Mouse (Mus musculus): ENCODE results near the gene Tmem107. TPM values are rescaled to one million over a fixed set of nuclear protein-coding genes. Genes with fewer than 3 reads are reported as not detected.

The Tmem107 gene
- polyA plus RNA-seq (2014; fragmentation: Nextera tagmentation; extraction: Ambion mirVana), result 40.8 and 43.5 TPM in 2 replicates

DNA sequence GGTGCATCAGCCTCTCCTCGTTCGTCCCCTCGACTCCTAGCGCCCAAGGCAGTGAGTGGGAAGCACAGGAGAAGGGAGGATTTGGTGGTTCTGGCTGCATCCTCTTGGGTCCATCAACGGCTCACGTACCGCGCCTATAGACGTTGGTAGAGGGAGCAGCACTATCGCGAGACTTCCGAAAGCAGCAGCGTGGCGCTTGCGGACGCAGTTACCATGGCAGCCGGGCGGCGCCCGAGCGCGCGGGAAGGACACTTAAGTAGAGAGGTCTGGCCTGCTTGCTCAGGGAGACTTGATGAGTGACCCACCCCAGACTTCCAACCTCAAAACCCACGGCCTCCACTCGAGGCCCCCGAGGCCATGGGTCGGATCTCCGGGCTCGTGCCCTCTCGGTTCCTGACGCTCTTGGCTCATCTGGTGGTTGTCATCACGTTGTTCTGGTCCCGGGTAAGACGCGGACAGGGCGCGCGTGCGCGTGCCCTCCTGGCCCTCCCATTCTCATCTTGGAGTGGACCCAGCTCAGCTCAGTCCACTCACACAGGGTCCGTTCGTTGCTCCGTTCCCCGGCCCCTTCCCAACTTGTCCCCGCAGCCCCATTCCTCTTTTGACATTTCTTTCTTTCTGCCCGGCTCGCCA is at the start of gene Tmem107:
Gene Tmem107, plus strand, starts transcription at position 217 of the 633 bp plus-strand sequence.
- Histone ChIP-seq H3K27me3 (ENCODE audit: control insufficient read depth, insufficient read depth, low read length) (no peaks in the 10 kb centered on the region), H3K4me1 (ENCODE audit: control insufficient read depth, insufficient read depth, low read length) (peaks cover 11% of the 10 kb centered on the region), H3K27ac (ENCODE audit: low read depth, low read length) (peak within 1 kb of the TSS; percentile 64), H3K9ac (ENCODE audit: low read length) (peak within 1 kb of the TSS; percentile 85), H3K36me3 (ENCODE audit: control insufficient read depth, insufficient read depth, low read length) (no peaks in the 10 kb centered on the region), H3K4me3 (ENCODE audit: low read depth, low read length) (peak within 1 kb of the TSS; percentile 47), H3K9me3 (ENCODE audit: control insufficient read depth, low read length) (no peaks in the 10 kb centered on the region), H3K4me2 (ENCODE audit: low read depth) (peak within 1 kb of the TSS; percentile 75)
- DNase-seq (ENCODE audit: low spot score), result peak; percentile 96
- WGBS, result under 1% methylated on average over 47 of the region's 47 CpGs
- ATAC-seq (ENCODE audit: insufficient read depth, low FRiP score, low TSS enrichment), result peak; percentile 74

DNA sequence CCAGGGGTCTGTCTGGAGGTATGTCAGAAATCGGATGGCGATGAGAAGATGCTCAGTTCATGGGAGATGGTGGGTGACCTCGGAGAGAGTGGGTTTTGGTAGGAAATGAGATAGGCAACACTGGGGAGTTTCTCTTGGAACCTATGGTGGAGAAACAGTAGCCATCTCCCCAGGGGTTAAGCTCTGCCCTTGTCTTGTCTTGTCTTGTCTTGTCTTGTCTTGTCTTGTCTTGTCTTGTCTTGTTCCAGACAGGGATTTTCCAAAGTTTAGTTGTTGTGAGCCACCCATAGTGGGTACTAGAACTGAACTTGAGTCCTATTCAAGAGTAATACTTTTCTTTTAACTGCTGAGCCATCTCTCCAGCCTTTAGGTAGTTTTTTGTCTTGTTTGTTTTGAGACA is 44.0 kb upstream of the Tmem107 start:
- no peak overlapping the region for H3K9ac ChIP-seq (ENCODE audit: low read length)
- DNase-seq (ENCODE audit: low spot score), result no peak
- ATAC-seq (ENCODE audit: insufficient read depth, low FRiP score, low TSS enrichment), result no peak
- H3K27ac ChIP-seq (ENCODE audit: low read depth, low read length), result no peak overlapping the region
- H3K27me3 ChIP-seq (ENCODE audit: control insufficient read depth, insufficient read depth, low read length), result no peaks in the 10 kb centered on the region
- no peak overlapping the region for H3K4me2 ChIP-seq (ENCODE audit: low read depth)
- H3K4me3 ChIP-seq (ENCODE audit: low read depth, low read length), result no peak overlapping the region
- WGBS, result 96% methylated on average over 3 of the region's 3 CpGs
- peaks cover 43% of the 10 kb centered on the region for H3K36me3 ChIP-seq (ENCODE audit: control insufficient read depth, insufficient read depth, low read length)
- H3K9me3 ChIP-seq (ENCODE audit: control insufficient read depth, low read length), result no peaks in the 10 kb centered on the region
- H3K4me1 ChIP-seq (ENCODE audit: control insufficient read depth, insufficient read depth, low read length), result no peaks in the 10 kb centered on the region

DNA sequence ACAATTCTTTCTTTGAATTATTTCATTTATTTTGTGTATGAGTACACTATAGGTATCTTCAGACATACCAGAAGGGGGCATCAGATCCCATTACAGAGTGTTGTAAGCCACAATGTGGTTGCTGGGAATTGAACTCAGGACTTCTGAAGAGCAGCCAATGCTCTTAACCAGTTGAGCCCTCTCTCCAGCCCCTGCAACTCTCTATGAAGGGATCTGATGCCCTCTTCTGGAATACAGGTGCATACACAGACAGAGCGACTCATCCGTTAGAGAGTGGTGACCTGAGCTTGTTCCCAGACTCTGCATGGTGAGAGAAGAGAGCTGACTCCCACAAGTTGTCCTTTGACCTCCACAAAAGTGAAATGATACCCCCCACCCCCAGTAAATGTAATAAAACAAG is 41.8 kb upstream of the Tmem107 start:
- Histone ChIP-seq H3K4me1 (ENCODE audit: control insufficient read depth, insufficient read depth, low read length) (no peaks in the 10 kb centered on the region), H3K4me2 (ENCODE audit: low read depth) (no peak overlapping the region), H3K9me3 (ENCODE audit: control insufficient read depth, low read length) (no peaks in the 10 kb centered on the region), H3K4me3 (ENCODE audit: low read depth, low read length) (no peak overlapping the region), H3K9ac (ENCODE audit: low read length) (no peak overlapping the region), H3K27ac (ENCODE audit: low read depth, low read length) (no peak overlapping the region), H3K36me3 (ENCODE audit: control insufficient read depth, insufficient read depth, low read length) (peaks cover 38% of the 10 kb centered on the region), H3K27me3 (ENCODE audit: control insufficient read depth, insufficient read depth, low read length) (no peaks in the 10 kb centered on the region)
- ATAC-seq (ENCODE audit: insufficient read depth, low FRiP score, low TSS enrichment) (no peak), DNase-seq (ENCODE audit: low spot score) (no peak)
- WGBS, result 62% methylated on average over 2 of the region's 2 CpGs

DNA sequence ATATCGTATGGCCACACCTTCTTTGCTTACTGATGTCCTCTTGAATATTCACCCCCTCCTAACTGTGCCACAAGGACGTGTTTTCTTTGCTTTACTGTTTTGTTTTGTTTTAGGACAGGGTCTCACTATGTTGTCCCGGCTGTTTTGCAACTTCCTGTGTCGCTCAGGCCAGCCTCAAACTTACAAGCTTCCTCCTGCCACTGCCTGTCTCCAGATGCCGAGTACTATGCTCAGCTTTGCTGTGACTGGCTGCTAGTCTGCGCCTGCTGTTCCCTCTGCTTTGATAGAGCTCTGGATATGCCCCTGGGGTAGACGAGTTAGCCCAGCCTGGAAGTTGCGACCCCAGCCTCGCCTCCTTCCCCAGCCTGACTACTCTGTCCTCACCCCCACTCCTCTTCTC is 37.1 kb upstream of the Tmem107 start:
- H3K27ac ChIP-seq (ENCODE audit: low read depth, low read length), result no peak overlapping the region
- ATAC-seq (ENCODE audit: insufficient read depth, low FRiP score, low TSS enrichment), result no peak
- no peaks in the 10 kb centered on the region for H3K27me3 ChIP-seq (ENCODE audit: control insufficient read depth, insufficient read depth, low read length)
- H3K4me2 ChIP-seq (ENCODE audit: low read depth), result no peak overlapping the region
- H3K9ac ChIP-seq (ENCODE audit: low read length), result no peak overlapping the region
- H3K4me1 ChIP-seq (ENCODE audit: control insufficient read depth, insufficient read depth, low read length), result peaks cover 10% of the 10 kb centered on the region
- WGBS, result 82% methylated on average over 9 of the region's 9 CpGs
- H3K36me3 ChIP-seq (ENCODE audit: control insufficient read depth, insufficient read depth, low read length), result peaks cover 18% of the 10 kb centered on the region
- H3K4me3 ChIP-seq (ENCODE audit: low read depth, low read length), result no peak overlapping the region
- no peak for DNase-seq (ENCODE audit: low spot score)
- H3K9me3 ChIP-seq (ENCODE audit: control insufficient read depth, low read length), result no peaks in the 10 kb centered on the region

DNA sequence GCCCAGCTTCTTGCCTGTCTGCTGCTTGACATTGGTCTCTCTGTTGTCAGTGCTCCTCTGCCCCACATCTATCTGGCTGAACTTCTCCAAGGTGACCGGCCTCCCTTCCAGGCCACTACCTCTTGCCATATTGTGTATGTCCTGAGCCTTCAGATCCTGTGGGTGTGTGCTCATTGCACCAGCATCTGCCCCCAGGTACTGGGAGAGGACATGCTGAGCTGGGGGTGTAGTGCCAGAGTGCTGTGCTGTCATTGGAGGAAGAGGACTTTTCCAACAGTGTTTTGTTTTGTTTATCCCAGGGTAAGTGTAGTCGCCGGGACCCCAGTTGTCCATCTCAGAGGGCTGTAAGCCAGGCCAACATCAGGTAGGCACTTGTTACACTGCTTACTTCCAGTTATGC is 36.0 kb upstream of the Tmem107 start:
- DNase-seq (ENCODE audit: low spot score) (no peak), ATAC-seq (ENCODE audit: insufficient read depth, low FRiP score, low TSS enrichment) (no peak)
- H3K27ac ChIP-seq (ENCODE audit: low read depth, low read length), result no peak overlapping the region
- no peaks in the 10 kb centered on the region for H3K9me3 ChIP-seq (ENCODE audit: control insufficient read depth, low read length)
- H3K4me1 ChIP-seq (ENCODE audit: control insufficient read depth, insufficient read depth, low read length), result peaks cover 19% of the 10 kb centered on the region
- 96% methylated on average over 3 of the region's 3 CpGs for WGBS
- peaks cover 18% of the 10 kb centered on the region for H3K36me3 ChIP-seq (ENCODE audit: control insufficient read depth, insufficient read depth, low read length)
- no peaks in the 10 kb centered on the region for H3K27me3 ChIP-seq (ENCODE audit: control insufficient read depth, insufficient read depth, low read length)
- H3K4me3 ChIP-seq (ENCODE audit: low read depth, low read length), result no peak overlapping the region
- no peak overlapping the region for H3K4me2 ChIP-seq (ENCODE audit: low read depth)
- no peak overlapping the region for H3K9ac ChIP-seq (ENCODE audit: low read length)

DNA sequence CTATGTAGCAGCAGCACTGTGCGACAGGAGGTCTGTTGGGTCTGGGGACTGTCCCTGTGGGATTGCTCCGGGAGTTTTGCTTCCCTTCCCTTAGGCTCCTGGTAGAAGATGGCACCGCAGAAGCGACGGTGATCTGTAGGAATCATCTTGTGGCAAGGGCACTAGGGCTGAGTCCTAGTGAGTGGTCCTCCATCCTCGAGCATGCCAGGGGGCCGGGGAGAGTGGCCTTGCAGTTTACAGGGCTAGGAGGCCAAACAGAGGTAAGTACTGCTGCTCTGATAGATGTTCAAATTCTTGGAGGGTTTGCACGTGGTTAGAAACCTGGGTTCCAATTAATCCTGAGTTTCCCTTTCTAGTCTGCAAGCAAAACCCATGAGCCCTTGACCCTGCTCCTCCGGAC is 35.2 kb upstream of the Tmem107 start:
- H3K36me3 ChIP-seq (ENCODE audit: control insufficient read depth, insufficient read depth, low read length), result peaks cover 14% of the 10 kb centered on the region
- no peaks in the 10 kb centered on the region for H3K9me3 ChIP-seq (ENCODE audit: control insufficient read depth, low read length)
- H3K4me1 ChIP-seq (ENCODE audit: control insufficient read depth, insufficient read depth, low read length), result peaks cover 19% of the 10 kb centered on the region
- ATAC-seq (ENCODE audit: insufficient read depth, low FRiP score, low TSS enrichment) (no peak), DNase-seq (ENCODE audit: low spot score) (no peak)
- 79% methylated on average over 9 of the region's 9 CpGs for WGBS
- no peaks in the 10 kb centered on the region for H3K27me3 ChIP-seq (ENCODE audit: control insufficient read depth, insufficient read depth, low read length)
- H3K27ac ChIP-seq (ENCODE audit: low read depth, low read length), result peak overlapping the region; percentile 46; the same call in 1 of the 2 replicates
- peak overlapping the region; percentile 7 for H3K4me2 ChIP-seq (ENCODE audit: low read depth)
- peak overlapping the region; percentile 26 for H3K9ac ChIP-seq (ENCODE audit: low read length)
- H3K4me3 ChIP-seq (ENCODE audit: low read depth, low read length), result peak overlapping the region; percentile 11; the same call in 1 of the 2 replicates

DNA sequence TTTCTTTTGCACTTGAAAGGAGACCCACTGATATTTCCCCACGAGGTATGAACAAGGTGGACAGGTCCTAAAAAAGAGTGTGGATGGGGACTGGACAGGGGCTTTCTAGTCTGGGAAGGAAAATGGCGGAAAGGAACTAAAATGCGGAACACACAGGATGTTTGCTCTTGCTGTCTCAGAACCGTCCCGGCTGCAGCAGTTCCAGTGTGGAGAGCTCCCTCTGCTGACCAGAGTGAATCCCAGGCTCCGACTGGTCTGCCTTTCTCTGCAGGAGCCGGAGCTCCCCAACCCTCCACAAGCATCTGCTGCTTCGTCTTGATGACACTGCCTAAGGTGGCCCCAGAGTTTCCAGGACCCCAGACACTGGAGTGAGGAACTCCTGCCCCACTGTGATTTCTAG is 34.8 kb upstream of the Tmem107 start:
- peak overlapping the region; percentile 46; the same call in 1 of the 2 replicates for H3K27ac ChIP-seq (ENCODE audit: low read depth, low read length)
- H3K36me3 ChIP-seq (ENCODE audit: control insufficient read depth, insufficient read depth, low read length), result peaks cover 12% of the 10 kb centered on the region
- H3K4me3 ChIP-seq (ENCODE audit: low read depth, low read length), result peak overlapping the region; percentile 11; the same call in 1 of the 2 replicates
- H3K27me3 ChIP-seq (ENCODE audit: control insufficient read depth, insufficient read depth, low read length), result no peaks in the 10 kb centered on the region
- ATAC-seq (ENCODE audit: insufficient read depth, low FRiP score, low TSS enrichment) (no peak), DNase-seq (ENCODE audit: low spot score) (peak; percentile 83)
- peaks cover 19% of the 10 kb centered on the region for H3K4me1 ChIP-seq (ENCODE audit: control insufficient read depth, insufficient read depth, low read length)
- H3K9ac ChIP-seq (ENCODE audit: low read length), result peak overlapping the region; percentile 26
- H3K9me3 ChIP-seq (ENCODE audit: control insufficient read depth, low read length), result no peaks in the 10 kb centered on the region
- 10% methylated on average over 8 of the region's 8 CpGs for WGBS
- H3K4me2 ChIP-seq (ENCODE audit: low read depth), result peak overlapping the region; percentile 7

DNA sequence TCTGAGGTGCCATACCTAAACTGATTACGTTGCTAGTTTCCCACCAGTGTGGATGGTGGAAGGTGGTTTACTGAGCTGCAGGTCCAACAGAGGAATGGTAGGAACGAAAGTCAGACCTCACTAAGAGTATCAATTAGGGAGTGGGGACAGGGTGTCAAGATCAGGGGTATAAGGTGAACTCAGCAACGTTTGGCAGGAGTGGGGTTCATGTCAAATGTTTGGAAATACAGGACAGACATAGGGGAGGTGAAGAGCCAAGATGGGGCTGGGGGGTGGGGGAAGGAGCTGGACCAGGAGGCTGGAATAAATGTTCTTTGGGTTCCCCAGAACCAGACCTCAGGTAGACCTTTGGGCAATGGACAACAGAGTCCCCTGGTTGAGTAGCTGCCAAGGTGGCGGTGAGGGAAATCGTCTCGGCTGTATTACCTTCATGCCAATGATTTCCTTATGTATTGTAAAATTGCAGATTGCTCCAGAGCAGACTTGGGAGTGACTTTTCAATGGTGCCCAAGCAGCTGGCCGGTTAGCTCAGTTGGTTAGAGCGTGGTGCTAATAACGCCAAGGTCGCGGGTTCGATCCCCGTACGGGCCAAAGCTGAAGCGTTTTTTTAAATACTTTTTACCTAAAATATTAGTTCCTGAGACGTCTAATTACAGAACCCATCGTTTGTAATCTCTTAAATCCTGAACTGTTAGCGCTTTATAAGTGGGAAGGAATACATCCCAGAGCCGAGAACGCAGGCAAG is 33.9 kb upstream of the Tmem107 start:
- peaks cover 8% of the 10 kb centered on the region; the same call in 1 of the 2 replicates for H3K36me3 ChIP-seq (ENCODE audit: control insufficient read depth, insufficient read depth, low read length)
- H3K27me3 ChIP-seq (ENCODE audit: control insufficient read depth, insufficient read depth, low read length), result no peaks in the 10 kb centered on the region
- no peak for ATAC-seq (ENCODE audit: insufficient read depth, low FRiP score, low TSS enrichment)
- H3K4me1 ChIP-seq (ENCODE audit: control insufficient read depth, insufficient read depth, low read length), result peaks cover 19% of the 10 kb centered on the region
- peak overlapping the region; percentile 78 for H3K9ac ChIP-seq (ENCODE audit: low read length)
- H3K9me3 ChIP-seq (ENCODE audit: control insufficient read depth, low read length), result no peaks in the 10 kb centered on the region
- 9% methylated on average over 20 of the region's 20 CpGs for WGBS
- H3K27ac ChIP-seq (ENCODE audit: low read depth, low read length), result peak overlapping the region; percentile 67; the same call in 1 of the 2 replicates
- peak overlapping the region; percentile 64 for H3K4me2 ChIP-seq (ENCODE audit: low read depth)
- DNase-seq (ENCODE audit: low spot score), result peak; percentile 87
- H3K4me3 ChIP-seq (ENCODE audit: low read depth, low read length), result peak overlapping the region; percentile 75
